Mouse (Mus musculus) hindbrain, embryonic 15.5 days (tissue): ENCODE results near the gene Stx6. TPM values are rescaled to one million over a fixed set of nuclear protein-coding genes. Genes with fewer than 3 reads are reported as not detected.

Experiments
- ATAC-seq: fragments of 200-750 bp; cut with Nextera tagmentation; 2 replicates; pipeline ENCODE4 v1.8.0; 2017; ENCODE audit warnings: low read depth, moderate number of reproducible peaks, moderate TSS enrichment; ENCODE audit not compliant: low FRiP score
- H3K27ac ChIP-seq: fragments of 300-500 bp; sonication (generic); replicated peaks from 2 replicates; pipeline ENCODE4 v1.5.1; 2015; ENCODE audit warnings: mild to moderate bottlenecking, inconsistent platforms
- H3K27me3 ChIP-seq: fragments of 300-500 bp; sonication (generic); 2 replicates; pipeline ENCODE4 v1.6.1; 2015; ENCODE audit warnings: control low read depth, inconsistent platforms
- H3K36me3 ChIP-seq: fragments of 300-500 bp; sonication (generic); 2 replicates; pipeline ENCODE4 v1.6.1; 2015; ENCODE audit warnings: control low read depth, inconsistent platforms
- H3K4me1 ChIP-seq: fragments of 300-500 bp; sonication (generic); replicated peaks from 2 replicates; pipeline ENCODE4 v1.6.1; 2015; ENCODE audit warnings: control low read depth, inconsistent platforms
- H3K4me2 ChIP-seq: fragments of 300-500 bp; sonication (generic); 2 replicates; pipeline ENCODE4 v1.6.1; 2015; ENCODE audit warnings: moderate library complexity, mild to moderate bottlenecking, inconsistent platforms
- H3K4me3 ChIP-seq: fragments of 300-500 bp; sonication (generic); 2 replicates; pipeline ENCODE4 v1.5.1; 2015; ENCODE audit warnings: mild to moderate bottlenecking, inconsistent platforms
- H3K9ac ChIP-seq: fragments of 300-500 bp; sonication (generic); 2 replicates; pipeline ENCODE4 v1.6.1; 2015; ENCODE audit warnings: inconsistent platforms
- H3K9me3 ChIP-seq: fragments of 300-500 bp; sonication (generic); 2 replicates; pipeline ENCODE4 v1.6.1; 2016; ENCODE audit warnings: control low read depth, inconsistent platforms
- WGBS: fragments of 180-500 bp; shearing (Covaris S2); methylation state at CpG from one replicate; pipeline ENCODE4 v1.1.7; 2015; 5-methylcytosine and 5-hydroxymethylcytosine counted together
- polyA plus RNA-seq: library from polyadenylated mRNA; unstranded; fragments of >200 nt; fragmentation: Nextera tagmentation; extraction: Ambion mirVana; gene quantifications from 2 replicates; pipeline ENCODE4 v1.2.1, GENCODE M21; 2015

Gene Stx6
- polyA plus RNA-seq, 1 experiment from 2014 or later, result 106 TPM

- Histone ChIP-seq H3K4me3 (no peak overlapping the region), H3K4me1 (no peaks in the 10 kb centered on the region), H3K27me3 (no peaks in the 10 kb centered on the region), H3K27ac (no peak overlapping the region), H3K9me3 (no peaks in the 10 kb centered on the region), H3K36me3 (no peaks in the 10 kb centered on the region), H3K9ac (no peak overlapping the region), H3K4me2 (no peak overlapping the region)
- 42% methylated on average over 6 of the region's 6 CpGs for WGBS
- no peak for ATAC-seq
These were observed 94.2 kb downstream of the Stx6 start for GRCm38 (mm10) chr1:155252631-155253121.

- H3K4me3 ChIP-seq, result no peak overlapping the region
- 65% methylated on average over 12 of the region's 12 CpGs for WGBS
- no peak overlapping the region for H3K9ac ChIP-seq
- no peak for ATAC-seq
- no peaks in the 10 kb centered on the region for H3K9me3 ChIP-seq
- no peaks in the 10 kb centered on the region for H3K4me1 ChIP-seq
- H3K27me3 ChIP-seq, result no peaks in the 10 kb centered on the region
- H3K27ac ChIP-seq, result no peak overlapping the region
- no peaks in the 10 kb centered on the region for H3K36me3 ChIP-seq
- no peak overlapping the region for H3K4me2 ChIP-seq
These were observed 94.6 kb downstream of the Stx6 start for GRCm38 (mm10) chr1:155253126-155253525.

GRCm38 (mm10) chr1:155254309-155254708, 95.8 kb downstream of the Stx6 start:
- no peaks in the 10 kb centered on the region for H3K9me3 ChIP-seq
- H3K27me3 ChIP-seq, result no peaks in the 10 kb centered on the region
- H3K4me2 ChIP-seq, result no peak overlapping the region
- H3K27ac ChIP-seq, result no peak overlapping the region
- WGBS, result 85% methylated on average over 8 of the region's 8 CpGs
- no peak overlapping the region for H3K4me3 ChIP-seq
- H3K36me3 ChIP-seq, result no peaks in the 10 kb centered on the region
- ATAC-seq, result no peak
- H3K9ac ChIP-seq, result no peak overlapping the region
- H3K4me1 ChIP-seq, result no peaks in the 10 kb centered on the region

Other genes starting within 250 kb of the Stx6 start
- gene Ier5, start 59.1 kb upstream of the Stx6 start, polyA plus RNA-seq, result 7.8 and 9.7 TPM in 2 replicates
- 1.7 and 1.9 TPM in 2 replicates for gene Mr1, start 11.9 kb upstream of the Stx6 start, polyA plus RNA-seq
- gene BC034090, start 85.7 kb downstream of the Stx6 start, polyA plus RNA-seq, result 6.4 and 6.6 TPM in 2 replicates